Mouse (Mus musculus) lung, postnatal 0 days (tissue): ENCODE measurements at regions not wholly inside any gene's neighbourhood (a gene's known extent, or its start where the extent isn't known, plus 50 kb on each side); places are given as distances from the start of the nearest gene placed in this dataset.

ENCODE experiments used
- ATAC-seq: fragments of 200-750 bp; cut with Nextera tagmentation; 2 replicates; pipeline ENCODE4 v1.8.0; 2017; ENCODE audit warnings: moderate library complexity
- DNase-seq: peaks from one replicate; pipeline ENCODE4 v3.0.0-alpha.2; 2016; ENCODE audit warnings: low spot score
- H3K27ac ChIP-seq: fragments of 300-500 bp; sonication (generic); 2 replicates; pipeline ENCODE4 v1.5.1; 2014; ENCODE audit warnings: antibody characterized with exemption, mild to moderate bottlenecking, low read length, mixed read lengths
- H3K27me3 ChIP-seq: fragments of 300-500 bp; sonication (generic); replicated peaks from 2 replicates; pipeline ENCODE4 v1.6.1; 2014; ENCODE audit warnings: low read length, mixed read lengths; ENCODE audit not compliant: insufficient read depth
- H3K36me3 ChIP-seq: fragments of 300-500 bp; sonication (generic); 2 replicates; pipeline ENCODE4 v1.6.1; 2014; ENCODE audit warnings: low read length, mixed read lengths; ENCODE audit not compliant: insufficient read depth
- H3K4me1 ChIP-seq: fragments of 300-500 bp; sonication (generic); 2 replicates; pipeline ENCODE4 v1.6.1; 2014; ENCODE audit warnings: antibody characterized with exemption, low read depth, low read length, mixed read lengths; ENCODE audit not compliant: insufficient read depth
- H3K4me2 ChIP-seq: fragments of 300-500 bp; sonication (generic); replicated peaks from 2 replicates; pipeline ENCODE4 v1.6.1; 2014; ENCODE audit warnings: low read depth, mild to moderate bottlenecking, low read length, moderate library complexity, mixed read lengths
- H3K4me3 ChIP-seq: fragments of 300-500 bp; sonication (generic); 2 replicates; pipeline ENCODE4 v1.5.1; 2014; ENCODE audit warnings: low read depth, low read length
- H3K9ac ChIP-seq: fragments of 300-500 bp; sonication (generic); replicated peaks from 2 replicates; pipeline ENCODE4 v1.6.1; 2014; ENCODE audit warnings: low read depth, mild to moderate bottlenecking
- H3K9me3 ChIP-seq: fragments of 300-500 bp; sonication (generic); 2 replicates; pipeline ENCODE4 v1.6.1; 2016; ENCODE audit warnings: low read length, mixed read lengths
- CTCF ChIP-seq: IDR thresholded peaks from 2 replicates; pipeline ENCODE4 v1.5.1; 2016; ENCODE audit warnings: antibody characterized with exemption, mild to moderate bottlenecking
- EP300 ChIP-seq: IDR thresholded peaks from 2 replicates; pipeline ENCODE4 v1.6.1; 2016; ENCODE audit warnings: antibody characterized with exemption, mild to moderate bottlenecking, control low read depth
- WGBS: fragments of 180-500 bp; shearing (Covaris S2); extraction: QIAGEN DNeasy Blood & Tissue Kit; methylation state at CpG from one replicate; pipeline ENCODE4 v1.1.7; 2014; 5-methylcytosine and 5-hydroxymethylcytosine counted together

GRCm38 (mm10) chr5:100226571-100227235 is 67.1 kb upstream of the Tmem150c start:
- Histone ChIP-seq H3K4me2 (no peak overlapping the region), H3K36me3 (no peaks in the 10 kb centered on the region), H3K27me3 (no peaks in the 10 kb centered on the region), H3K4me1 (no peaks in the 10 kb centered on the region), H3K27ac (no peak overlapping the region), H3K9me3 (no peaks in the 10 kb centered on the region), H3K9ac (no peak overlapping the region), H3K4me3 (no peak overlapping the region)
- TF ChIP-seq EP300 (no peak), CTCF (no peak)
- DNase-seq (no peak), ATAC-seq (no peak)
- 79% methylated on average over 17 of the region's 17 CpGs for WGBS

GRCm38 (mm10) chr5:100225491-100225890 is 65.9 kb upstream of the Tmem150c start:
- DNase-seq, result no peak
- no peak for TF ChIP-seq EP300
- no peak for TF ChIP-seq CTCF
- Histone ChIP-seq H3K4me1 (no peaks in the 10 kb centered on the region), H3K4me3 (no peak overlapping the region), H3K27me3 (no peaks in the 10 kb centered on the region), H3K36me3 (no peaks in the 10 kb centered on the region), H3K27ac (no peak overlapping the region), H3K9me3 (no peaks in the 10 kb centered on the region), H3K9ac (no peak overlapping the region), H3K4me2 (no peak overlapping the region)
- no peak for ATAC-seq
- 54% methylated on average over 7 of the region's 7 CpGs for WGBS

- Histone ChIP-seq H3K36me3 (no peaks in the 10 kb centered on the region), H3K27ac (no peak overlapping the region), H3K9me3 (no peaks in the 10 kb centered on the region), H3K4me2 (no peak overlapping the region), H3K27me3 (no peaks in the 10 kb centered on the region), H3K4me3 (no peak overlapping the region), H3K4me1 (no peaks in the 10 kb centered on the region), H3K9ac (no peak overlapping the region)
- WGBS, result 74% methylated on average over 10 of the region's 10 CpGs
- TF ChIP-seq CTCF, result no peak
- no peak for TF ChIP-seq EP300
- no peak for ATAC-seq
- no peak for DNase-seq
Measured at GRCm38 (mm10) chr5:100224773-100225363, 65.3 kb upstream of the Tmem150c start.

GRCm38 (mm10) chr5:100221005-100221583 is 61.5 kb upstream of the Tmem150c start:
- H3K9ac ChIP-seq, result no peak overlapping the region
- ATAC-seq (no peak), DNase-seq (no peak)
- no peaks in the 10 kb centered on the region for H3K27me3 ChIP-seq
- no peak overlapping the region for H3K4me2 ChIP-seq
- H3K4me3 ChIP-seq, result no peak overlapping the region
- H3K9me3 ChIP-seq, result no peaks in the 10 kb centered on the region
- TF ChIP-seq EP300 (no peak), CTCF (no peak; the same call in 1 of the 2 replicates)
- H3K36me3 ChIP-seq, result no peaks in the 10 kb centered on the region
- no peak overlapping the region for H3K27ac ChIP-seq
- H3K4me1 ChIP-seq, result no peaks in the 10 kb centered on the region
- 52% methylated on average over 10 of the region's 10 CpGs for WGBS

GRCm38 (mm10) chr5:100220320-100220719 is 60.7 kb upstream of the Tmem150c start:
- Histone ChIP-seq H3K27me3 (no peaks in the 10 kb centered on the region), H3K27ac (no peak overlapping the region), H3K36me3 (no peaks in the 10 kb centered on the region), H3K4me2 (no peak overlapping the region), H3K4me3 (no peak overlapping the region), H3K4me1 (no peaks in the 10 kb centered on the region), H3K9me3 (no peaks in the 10 kb centered on the region), H3K9ac (no peak overlapping the region)
- TF ChIP-seq CTCF (no peak), EP300 (no peak)
- 78% methylated on average over 11 of the region's 11 CpGs for WGBS
- ATAC-seq, result no peak
- no peak for DNase-seq

DNA sequence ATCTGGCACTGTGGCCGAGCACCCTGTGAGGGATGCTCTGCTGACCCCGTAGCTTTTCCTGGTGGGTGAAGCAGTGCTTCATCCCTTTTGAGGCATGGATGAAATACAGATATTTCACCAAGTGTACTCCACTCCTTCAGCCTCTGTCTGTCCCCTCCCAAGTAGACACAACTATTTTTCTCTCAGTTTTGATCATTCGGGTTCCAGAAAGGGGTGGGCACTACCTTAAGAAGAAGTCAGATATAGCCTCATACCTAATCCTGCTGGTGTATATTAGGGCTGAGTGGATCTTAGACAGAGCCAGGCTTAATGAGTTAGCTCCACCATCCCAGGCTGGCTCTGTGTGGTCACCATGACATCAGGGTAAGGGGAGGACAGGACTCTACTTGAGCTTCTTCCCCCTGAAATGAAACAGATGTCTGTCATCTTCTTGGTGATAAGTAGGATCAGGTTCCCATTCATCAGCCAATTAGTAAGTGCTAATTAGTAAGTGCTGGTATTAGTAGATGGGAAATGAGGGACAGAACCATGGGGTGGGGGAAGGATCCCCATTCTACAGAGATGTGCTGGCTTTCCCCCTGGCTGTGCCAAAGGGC is 58.7 kb upstream of the Tmem150c start:
- Histone ChIP-seq H3K36me3 (no peaks in the 10 kb centered on the region), H3K27me3 (no peaks in the 10 kb centered on the region), H3K4me2 (no peak overlapping the region), H3K27ac (no peak overlapping the region), H3K4me1 (no peaks in the 10 kb centered on the region), H3K4me3 (no peak overlapping the region), H3K9me3 (no peaks in the 10 kb centered on the region), H3K9ac (no peak overlapping the region)
- no peak for TF ChIP-seq EP300
- TF ChIP-seq CTCF, result no peak
- 96% methylated on average over 3 of the region's 3 CpGs for WGBS
- no peak for ATAC-seq
- no peak for DNase-seq
